Mouse (Mus musculus) bone marrow, adult 2 months (tissue): ENCODE results near the gene Rbm43.
"Not testable (repeated sequence)": the region's sequence is repeated elsewhere in the genome, so short reads cannot be mapped to it uniquely, and the experiment has no call there.

Source experiments
- CTCF ChIP-seq: fragments of 200-500 bp; IDR thresholded peaks from 2 replicates; pipeline ENCODE4 v1.5.1; 2011; ENCODE audit warnings: low read length, control low read depth; ENCODE audit not compliant: control insufficient read depth, insufficient read depth
- POLR2A ChIP-seq: fragments of 200-500 bp; IDR thresholded peaks from 2 replicates; pipeline ENCODE4 v1.6.1; 2011; ENCODE audit warnings: low read depth, mild to moderate bottlenecking, control low read depth, low read length, borderline replicate concordance; ENCODE audit not compliant: control insufficient read depth

GRCm38 (mm10) chr2:51890139-51890538, 44.8 kb downstream of the Rbm43 start:
- not testable (repeated sequence) for TF ChIP-seq POLR2A, CTCF
